Mouse (Mus musculus): Measurements from ENCODE around the gene Dram1.

GRCm38 (mm10) chr10:88351411-88352103 lies 27.3 kb downstream of the Dram1 start:
- TF ChIP-seq CTCF (IDR thresholded peaks at IDR 0.05; ENCODE audit: control insufficient read depth, insufficient read depth, low read length): no peak
- no peak for TF ChIP-seq POLR2A (IDR thresholded peaks at IDR 0.05; ENCODE audit: borderline replicate concordance, control insufficient read depth, low read depth, low read length)

All from bone marrow, adult 2 months (tissue).